ENCODE assay signal across 8 mouse cellular contexts in the genomic region with DNA sequence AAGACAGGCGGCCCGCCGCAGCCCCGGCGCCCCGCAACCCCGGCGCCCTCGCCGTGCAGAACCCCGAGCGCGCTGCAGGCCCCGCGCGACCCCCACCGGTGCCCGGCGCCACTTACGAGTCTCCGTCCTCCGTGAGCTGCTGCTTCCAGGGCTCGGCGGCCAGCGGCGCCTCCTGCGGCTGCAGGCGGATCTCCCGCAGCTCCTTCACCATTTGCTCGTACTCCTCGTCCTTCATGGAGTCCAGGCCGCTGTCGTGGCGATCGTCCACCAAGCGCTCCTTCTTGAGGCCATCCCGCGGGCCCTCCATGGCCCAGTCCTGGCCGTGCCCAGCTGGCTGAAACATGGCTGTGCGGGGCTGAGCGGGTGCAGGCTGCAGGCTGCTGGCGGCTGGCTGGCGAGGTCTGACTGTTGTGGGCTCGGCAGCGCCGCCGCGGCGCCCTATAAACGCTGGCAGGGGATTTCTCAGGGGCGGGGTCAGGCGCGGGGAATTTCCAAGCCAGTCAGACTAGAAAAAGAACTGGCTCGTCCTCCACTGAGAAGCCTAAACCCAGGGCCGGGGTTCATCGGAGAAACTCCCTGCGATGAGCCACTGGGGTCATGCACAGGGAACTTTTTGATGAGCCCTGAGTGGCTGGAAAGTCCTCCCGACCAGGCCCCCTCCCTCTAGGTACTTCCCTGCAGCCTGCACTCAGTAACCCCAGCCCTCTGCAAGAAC. TPM values are rescaled to one million over a fixed set of nuclear protein-coding genes. Genes with fewer than 3 reads are reported as not detected.
DNase-seq lines count a peak whose midpoint lies in the region; ATAC-seq lines count a peak whose summit lies in the region.

A gene (minus strand): TSS at position 464 of the 715 bp plus-strand sequence.

- peaks cover 73% of the 10 kb centered on the region for H3K4me1 ChIP-seq in megakaryocyte, embryonic 14.5 days

- peak; percentile 97 to 98 for DNase-seq in adrenal gland, adult 18-20 months (ENCODE audit: low spot score in 2 of 2)
- DNase-seq in embryo, embryonic 10.5 days (ENCODE audit: low spot score): peak; percentile 93
- DNase-seq in gastrocnemius, postnatal 14 days: peak; percentile 95
- DNase-seq in left cerebral cortex, adult 9 months (ENCODE audit: low spot score in 2 of 2): peak; percentile 63 to 92
- DNase-seq in right cerebral cortex, adult 2 months (ENCODE audit: low spot score in 2 of 2): peak; percentile 87 to 91
- peak; percentile 77 for DNase-seq in urinary bladder, postnatal 10 days (ENCODE audit: low spot score)

- H3K4me3 ChIP-seq in megakaryocyte, embryonic 14.5 days (replicated peaks): peak within 1 kb of the TSS; percentile 97

- H3K27me3 ChIP-seq in megakaryocyte, embryonic 14.5 days (replicated peaks): peaks cover 6% of the 10 kb centered on the region

- H3K36me3 ChIP-seq in megakaryocyte, embryonic 14.5 days (replicated peaks; ENCODE audit: low read length): peaks cover 42% of the 10 kb centered on the region

- peak; percentile 55 for ATAC-seq in inflammation-experienced regulatory T-cells, adult 6 months

- H3K9me3 ChIP-seq in megakaryocyte, embryonic 14.5 days: no peaks in the 10 kb centered on the region

- intact Hi-C loops in gastrocnemius, postnatal 14 days (cut with DNase I; ENCODE audit: low total_unique reads): no loop called here

RNA-seq across cellular contexts. Expression of the gene that starts here (rescaled TPM):
- 100 to 1,000 TPM in 1 of 2 experiments, 10 to 100 TPM in 1; 72.4 to 107 TPM for total RNA-seq in adrenal gland, adult 18-20 months (2021)
- 10 to 100 TPM; 22.8 to 38.3 TPM for total RNA-seq in gastrocnemius, postnatal 14 days (2021)
- polyA plus RNA-seq in inflammation-experienced regulatory T-cells, adult 6 months (2017; shearing (Covaris generic)): 100 to 1,000 TPM; 545 to 574 (median 562) TPM
- polyA plus RNA-seq in megakaryocyte, embryonic 14.5 days (2012; ENCODE audit: insufficient read depth, low replicate concordance): 59.9 and 92.2 TPM in 2 replicates

Comparison
In these comparisons a context has a peak if more than half of its experiments do, and no peak if none do; other contexts are left out.
1. Peak in every context shown above with its lines: DNase-seq, ATAC-seq and H3K4me3 ChIP-seq.